Mouse (Mus musculus) Muller cell, postnatal 12 days (primary cell): Measurements from ENCODE around the gene 1700029J07Rik.

Source experiments
- DNase-seq: peaks from one replicate; pipeline ENCODE4 v3.0.0-alpha.2; 2015; ENCODE audit errors: inconsistent ontology term

The 1700029J07Rik gene

GRCm38 (mm10) chr8:45950622-45951021, 24.4 kb downstream of the 1700029J07Rik start:
- DNase-seq: no peak

GRCm38 (mm10) chr8:45946283-45946682, 28.8 kb downstream of the 1700029J07Rik start:
- DNase-seq: no peak

GRCm38 (mm10) chr8:45936986-45937385, 38.1 kb downstream of the 1700029J07Rik start:
- DNase-seq: no peak

- DNase-seq: peak; percentile 96
Observed at GRCm38 (mm10) chr8:45934582-45935014, 40.5 kb downstream of the 1700029J07Rik start, which contains the start of gene Ccdc110. TSS of gene Ccdc110 (plus strand) at chr8:45934619.

- no peak for DNase-seq
Observed at GRCm38 (mm10) chr8:45922116-45922515, 52.9 kb downstream of the 1700029J07Rik start.

- DNase-seq: no peak
Observed at GRCm38 (mm10) chr8:45920392-45920791, 54.7 kb downstream of the 1700029J07Rik start.

GRCm38 (mm10) chr8:45918891-45919290, 56.2 kb downstream of the 1700029J07Rik start:
- DNase-seq: no peak

- DNase-seq: no peak
Observed at GRCm38 (mm10) chr8:45917040-45917679, 57.9 kb downstream of the 1700029J07Rik start.

DNA sequence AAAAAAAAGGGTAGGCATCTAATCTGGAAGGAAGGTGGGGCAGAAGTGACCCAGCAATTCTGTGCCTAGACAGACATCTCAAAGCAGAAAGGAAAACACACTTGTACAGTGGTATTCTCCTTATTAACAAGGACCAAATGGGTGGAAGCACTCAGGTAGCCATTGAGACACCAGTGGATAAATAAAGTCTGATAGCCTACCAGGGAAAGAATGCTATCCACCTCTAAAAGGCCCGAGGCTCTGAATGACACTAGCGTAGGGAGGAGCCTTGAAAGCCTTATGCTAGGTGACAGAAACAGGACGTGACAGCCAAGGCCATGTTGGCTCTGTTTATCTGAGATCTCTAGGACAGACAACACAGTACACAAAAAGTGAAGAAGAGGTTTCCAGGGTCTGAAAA, 58.6 kb downstream of the 1700029J07Rik start:
- no peak for DNase-seq

- no peak for DNase-seq
Observed at GRCm38 (mm10) chr8:45913707-45914106, 61.3 kb downstream of the 1700029J07Rik start.

DNA sequence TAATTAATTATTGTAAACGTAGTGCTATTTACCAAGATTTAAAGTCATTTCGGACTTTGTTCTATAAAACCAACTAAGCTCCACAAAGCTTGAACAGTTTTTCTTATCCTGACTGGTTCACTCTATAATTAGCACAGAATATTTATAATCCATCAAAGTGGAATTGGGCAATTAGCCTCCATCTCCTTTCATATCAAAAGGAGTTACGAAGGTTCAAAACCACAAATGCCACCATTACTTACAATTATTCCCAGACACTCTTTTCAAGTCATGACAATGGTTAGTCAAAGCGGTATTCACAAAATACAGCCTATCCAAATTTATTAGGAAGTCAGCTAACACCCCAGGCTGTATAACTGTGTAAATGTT, 68.8 kb downstream of the 1700029J07Rik start:
- DNase-seq: peak; percentile 54

DNA sequence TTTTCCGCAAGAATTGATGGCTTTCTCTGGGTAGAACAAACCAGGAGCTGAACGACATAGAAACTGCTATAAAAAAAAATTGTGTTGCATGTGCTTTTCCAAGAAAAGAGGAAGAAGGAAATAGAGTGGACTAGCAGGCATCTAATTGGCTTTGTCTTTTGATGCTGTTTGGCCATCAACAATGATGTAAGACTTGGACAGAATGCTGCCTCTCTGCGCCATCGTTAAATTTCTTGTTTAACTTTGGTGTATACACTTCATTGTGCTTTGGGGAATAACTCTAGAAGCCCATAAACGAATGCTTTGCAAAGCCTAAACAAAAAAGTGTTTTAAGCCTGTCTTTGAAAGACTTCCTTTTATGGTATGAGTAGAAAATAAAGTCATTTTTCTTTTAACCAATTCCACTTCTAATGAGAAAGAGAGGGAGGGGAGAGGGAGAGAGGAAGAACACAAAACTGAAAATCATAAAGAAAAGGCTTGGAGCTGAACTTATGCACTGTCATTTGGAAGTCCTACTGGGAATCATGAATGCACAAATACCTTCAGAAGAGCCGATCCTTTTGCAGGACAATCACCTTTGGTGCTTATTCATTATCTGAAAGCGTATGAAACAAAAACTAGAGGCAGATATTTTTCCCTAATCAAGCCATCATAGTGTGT, 69.3 kb downstream of the 1700029J07Rik start:
- DNase-seq: no peak

- peak; percentile 88 for DNase-seq
Observed at GRCm38 (mm10) chr8:45903659-45904058, 71.4 kb downstream of the 1700029J07Rik start.
